Mouse (Mus musculus) stomach, embryonic 16.5 days (tissue): ENCODE data around the gene Olfr618. TPM values are rescaled to one million over a fixed set of nuclear protein-coding genes. Genes with fewer than 3 reads are reported as not detected.
"Not testable (repeated sequence)": the region's sequence is repeated elsewhere in the genome, so short reads cannot be mapped to it uniquely, and the experiment has no call there.

ENCODE experiments used
- ATAC-seq: fragments of 200-750 bp; cut with Nextera tagmentation; 2 replicates; pipeline ENCODE4 v1.8.0; 2017; ENCODE audit warnings: moderate number of reproducible peaks, moderate TSS enrichment; ENCODE audit not compliant: insufficient read depth, low FRiP score
- H3K27ac ChIP-seq: fragments of 300-500 bp; sonication (generic); 2 replicates; pipeline ENCODE4 v1.5.1; 2014; ENCODE audit warnings: low read length
- H3K27me3 ChIP-seq: fragments of 300-500 bp; sonication (generic); 2 replicates; pipeline ENCODE4 v1.6.1; 2014; ENCODE audit warnings: low read length, control low read depth, mixed read lengths; ENCODE audit not compliant: control insufficient read depth, insufficient read depth
- H3K36me3 ChIP-seq: fragments of 300-500 bp; sonication (generic); 2 replicates; pipeline ENCODE4 v1.6.1; 2014; ENCODE audit warnings: low read length; ENCODE audit not compliant: control insufficient read depth, insufficient read depth
- H3K4me1 ChIP-seq: fragments of 300-500 bp; sonication (generic); 2 replicates; pipeline ENCODE4 v1.6.1; 2014; ENCODE audit warnings: low read length, control low read depth, mixed read lengths; ENCODE audit not compliant: control insufficient read depth, insufficient read depth
- H3K4me2 ChIP-seq: fragments of 300-500 bp; sonication (generic); 2 replicates; pipeline ENCODE4 v1.6.1; 2014; ENCODE audit warnings: low read depth, low read length, mixed read lengths
- H3K4me3 ChIP-seq: fragments of 300-500 bp; sonication (generic); replicated peaks from 2 replicates; pipeline ENCODE4 v1.5.1; 2014; ENCODE audit warnings: mild to moderate bottlenecking, low read length
- H3K9ac ChIP-seq: fragments of 300-500 bp; sonication (generic); 2 replicates; pipeline ENCODE4 v1.6.1; 2014; ENCODE audit warnings: low read length
- H3K9me3 ChIP-seq: fragments of 300-500 bp; sonication (generic); replicated peaks from 2 replicates; pipeline ENCODE4 v1.6.1; 2016; ENCODE audit warnings: low read length, control low read depth; ENCODE audit not compliant: control insufficient read depth
- WGBS: fragments of 180-500 bp; shearing (Covaris S2); extraction: QIAGEN DNeasy Blood & Tissue Kit; methylation state at CpG from one replicate; pipeline ENCODE4 v1.1.7; 2014; 5-methylcytosine and 5-hydroxymethylcytosine counted together
- polyA plus RNA-seq: library from polyadenylated mRNA; unstranded; fragments of >200 nt; fragmentation: Nextera tagmentation; extraction: Ambion mirVana; gene quantifications from 2 replicates; pipeline ENCODE4 v1.2.1, GENCODE M21; 2015

Olfr618 gene
- polyA plus RNA-seq = not detected in 2 replicates

GRCm38 (mm10) chr7:103589803-103590202, at the start of gene Olfr618:
Gene Olfr618 (plus strand): TSS chr7:103590103.
- no peaks in the 10 kb centered on the region for H3K4me1 ChIP-seq

DNA sequence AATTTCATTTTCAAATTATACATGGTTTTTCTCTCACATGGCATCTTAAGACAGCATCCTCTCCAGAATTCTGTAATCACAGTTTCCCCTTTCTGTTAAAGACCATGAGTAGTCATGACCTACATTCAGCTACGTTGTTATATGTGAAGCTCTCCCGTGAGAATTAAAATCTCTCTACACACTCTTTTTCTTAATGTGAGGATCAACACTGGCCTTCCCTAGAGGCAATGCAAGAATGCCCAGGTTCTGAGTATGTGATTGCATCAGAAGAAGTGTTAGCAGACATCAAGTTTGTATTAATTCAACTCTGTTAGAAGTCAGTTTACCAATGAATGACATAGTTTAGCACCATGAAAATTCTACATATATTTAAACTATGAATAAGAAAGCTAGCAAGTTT, 47.3 kb upstream of the Olfr618 start, which contains the start of gene Olfr612:
Gene Olfr612 (minus strand): TSS at position 101 of the 400 bp plus-strand sequence.
- not testable (repeated sequence) for H3K4me3 ChIP-seq, ATAC-seq, H3K4me2 ChIP-seq, H3K27me3 ChIP-seq, H3K9ac ChIP-seq, H3K27ac ChIP-seq, H3K36me3 ChIP-seq, H3K4me1 ChIP-seq, H3K9me3 ChIP-seq
- 73% methylated on average over 2 of the region's 2 CpGs for WGBS

More at GRCm38 (mm10) chr7:103589803-103590202, at the start of gene Olfr618:
- Histone ChIP-seq H3K27ac (no peak within 1 kb of the TSS), H3K36me3 (no peaks in the 10 kb centered on the region), H3K4me2 (no peak within 1 kb of the TSS), H3K9me3 (no peaks in the 10 kb centered on the region), H3K27me3 (no peaks in the 10 kb centered on the region), H3K9ac (no peak within 1 kb of the TSS), H3K4me3 (no peak within 1 kb of the TSS)
- WGBS = 54% methylated on average over 2 of the region's 2 CpGs
- ATAC-seq = no peak

DNA sequence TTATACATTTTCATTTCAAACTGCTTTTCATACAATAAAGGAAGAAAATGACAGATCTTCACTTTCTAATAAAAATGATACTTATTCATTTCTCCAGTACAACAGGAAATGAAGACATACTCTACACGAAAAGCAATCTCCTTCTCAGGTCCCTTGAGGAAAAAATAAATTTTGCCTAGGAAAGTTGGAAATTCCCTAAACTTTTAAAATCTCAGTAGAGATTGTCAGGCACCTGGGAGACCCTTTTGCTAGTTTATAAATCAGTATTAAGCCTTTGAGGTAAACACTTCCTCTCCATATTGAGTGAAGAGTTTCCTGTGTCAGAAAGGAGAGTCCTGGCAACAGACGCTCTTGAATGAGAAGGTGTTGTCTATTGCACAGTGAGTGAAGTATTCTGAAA, 42.1 kb upstream of the Olfr618 start, which contains the start of gene Olfr613:
Gene Olfr613 (plus strand): TSS at position 301 of the 400 bp plus-strand sequence.
- 69% methylated on average over 2 of the region's 2 CpGs for WGBS
- ATAC-seq = no peak
- no peaks in the 10 kb centered on the region for H3K36me3 ChIP-seq
- H3K27ac ChIP-seq = no peak within 1 kb of the TSS
- H3K4me2 ChIP-seq = no peak within 1 kb of the TSS
- no peaks in the 10 kb centered on the region for H3K27me3 ChIP-seq
- H3K4me1 ChIP-seq = no peaks in the 10 kb centered on the region
- no peak within 1 kb of the TSS for H3K9ac ChIP-seq
- H3K4me3 ChIP-seq = no peak within 1 kb of the TSS
- no peaks in the 10 kb centered on the region for H3K9me3 ChIP-seq

DNA sequence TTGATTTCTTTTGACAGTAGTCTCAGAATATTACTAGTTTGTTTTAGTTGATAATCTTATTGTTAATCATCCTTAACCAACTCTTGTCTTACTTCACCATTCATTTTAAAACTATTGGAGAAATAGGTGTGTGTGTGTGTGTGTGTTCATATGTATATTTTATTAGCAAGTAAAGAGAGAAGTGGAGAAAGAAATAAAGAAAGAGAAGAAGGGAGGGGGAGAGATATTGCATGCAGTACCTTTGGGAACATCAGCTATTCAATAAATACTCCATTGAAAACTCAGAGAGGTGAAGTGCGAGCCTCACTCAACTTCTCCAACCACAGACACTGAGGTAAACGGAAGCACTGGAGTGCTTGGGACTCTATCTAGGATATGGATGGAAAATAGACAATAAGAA, 34.1 kb upstream of the Olfr618 start, which contains the start of gene Olfr615:
Gene Olfr615 (plus strand): TSS at position 301 of the 400 bp plus-strand sequence.
- H3K4me2 ChIP-seq = no peak within 1 kb of the TSS
- no peak within 1 kb of the TSS for H3K27ac ChIP-seq
- H3K4me3 ChIP-seq = no peak within 1 kb of the TSS
- no peaks in the 10 kb centered on the region for H3K9me3 ChIP-seq
- no peak for ATAC-seq
- no peak within 1 kb of the TSS for H3K9ac ChIP-seq
- H3K27me3 ChIP-seq = no peaks in the 10 kb centered on the region
- H3K4me1 ChIP-seq = no peaks in the 10 kb centered on the region
- no peaks in the 10 kb centered on the region for H3K36me3 ChIP-seq
- WGBS = 76% methylated on average over 2 of the region's 2 CpGs

DNA sequence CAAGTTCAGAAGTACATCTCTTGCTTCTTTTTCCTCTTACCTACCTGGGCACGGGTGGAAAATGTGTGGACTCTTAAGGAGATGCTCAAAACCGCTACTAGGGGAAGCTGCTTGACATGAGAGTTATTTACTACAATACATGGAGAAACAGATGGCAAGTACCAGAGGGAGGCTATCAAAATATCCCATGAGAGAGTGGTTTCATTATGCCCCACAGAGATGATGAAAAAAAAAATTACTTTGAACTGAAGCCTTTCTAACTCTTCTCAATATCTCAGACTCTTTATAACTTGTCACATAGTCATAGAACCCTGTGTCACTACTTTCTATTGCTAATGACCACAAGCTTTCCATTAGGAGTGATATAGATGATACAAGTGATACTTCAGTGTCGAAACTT, 20.9 kb upstream of the Olfr618 start, which contains the start of gene Olfr616:
Gene Olfr616 (minus strand): TSS at position 101 of the 400 bp plus-strand sequence.
- no peak for ATAC-seq
- Histone ChIP-seq H3K27ac (no peak within 1 kb of the TSS), H3K27me3 (no peaks in the 10 kb centered on the region), H3K4me2 (no peak within 1 kb of the TSS), H3K36me3 (no peaks in the 10 kb centered on the region), H3K4me1 (no peaks in the 10 kb centered on the region), H3K9ac (no peak within 1 kb of the TSS), H3K4me3 (no peak within 1 kb of the TSS), H3K9me3 (no peaks in the 10 kb centered on the region)
- 70% methylated on average over 3 of the region's 3 CpGs for WGBS

DNA sequence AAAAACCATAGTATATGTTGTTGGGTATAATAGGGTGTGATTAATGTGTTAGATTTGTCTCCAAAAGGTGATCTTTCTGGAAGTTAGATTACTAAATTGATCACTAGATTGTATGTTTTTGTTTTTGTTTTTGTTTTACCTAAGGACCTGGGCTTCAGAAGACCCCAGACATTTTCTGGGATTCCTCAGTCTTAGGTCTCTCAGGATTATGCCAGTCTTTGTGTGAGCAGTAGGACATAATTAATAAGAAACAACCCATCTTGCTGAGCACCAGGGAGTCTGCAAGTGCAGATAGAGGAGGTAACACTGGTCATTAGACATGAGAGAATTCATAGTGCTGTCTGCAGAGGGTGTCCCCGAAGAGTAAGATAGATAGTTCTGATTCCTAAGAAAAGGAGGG, 17.1 kb upstream of the Olfr618 start, which contains the start of gene Olfr617:
Gene Olfr617 (plus strand): TSS at position 301 of the 400 bp plus-strand sequence.
- no peaks in the 10 kb centered on the region for H3K27me3 ChIP-seq
- 85% methylated on average over 1 of the region's 1 CpGs for WGBS
- no peak for ATAC-seq
- no peak within 1 kb of the TSS for H3K27ac ChIP-seq
- H3K9me3 ChIP-seq = no peaks in the 10 kb centered on the region
- no peak within 1 kb of the TSS for H3K4me3 ChIP-seq
- H3K4me2 ChIP-seq = no peak within 1 kb of the TSS
- H3K36me3 ChIP-seq = no peaks in the 10 kb centered on the region
- H3K9ac ChIP-seq = no peak within 1 kb of the TSS
- H3K4me1 ChIP-seq = no peaks in the 10 kb centered on the region

DNA sequence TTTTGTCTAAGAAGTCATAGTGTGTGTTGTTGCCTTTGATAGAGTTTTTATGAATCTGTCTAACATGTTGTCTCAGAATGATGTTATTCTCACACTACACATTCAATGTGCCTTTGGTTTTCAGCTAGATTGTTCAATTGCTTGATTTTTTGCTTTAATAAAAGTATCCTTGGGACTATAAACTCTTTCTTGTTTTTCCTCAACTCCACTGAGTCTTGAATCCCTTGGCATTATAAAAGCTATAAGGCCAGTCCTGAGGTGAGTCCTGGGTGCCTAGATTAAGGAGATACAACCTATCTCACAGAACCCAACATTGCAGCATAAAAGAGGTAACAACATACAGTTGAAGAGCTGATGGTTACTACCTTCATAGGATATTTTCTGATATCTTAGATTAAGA, 10.4 kb downstream of the Olfr618 start, which contains the start of gene Olfr619:
Gene Olfr619 (plus strand): TSS at position 301 of the 400 bp plus-strand sequence.
- Histone ChIP-seq H3K36me3 (no peaks in the 10 kb centered on the region), H3K9ac (no peak within 1 kb of the TSS), H3K4me1 (no peaks in the 10 kb centered on the region), H3K4me3 (no peak within 1 kb of the TSS), H3K9me3 (no peaks in the 10 kb centered on the region), H3K27me3 (no peaks in the 10 kb centered on the region), H3K27ac (no peak within 1 kb of the TSS), H3K4me2 (no peak within 1 kb of the TSS)
- ATAC-seq = no peak

DNA sequence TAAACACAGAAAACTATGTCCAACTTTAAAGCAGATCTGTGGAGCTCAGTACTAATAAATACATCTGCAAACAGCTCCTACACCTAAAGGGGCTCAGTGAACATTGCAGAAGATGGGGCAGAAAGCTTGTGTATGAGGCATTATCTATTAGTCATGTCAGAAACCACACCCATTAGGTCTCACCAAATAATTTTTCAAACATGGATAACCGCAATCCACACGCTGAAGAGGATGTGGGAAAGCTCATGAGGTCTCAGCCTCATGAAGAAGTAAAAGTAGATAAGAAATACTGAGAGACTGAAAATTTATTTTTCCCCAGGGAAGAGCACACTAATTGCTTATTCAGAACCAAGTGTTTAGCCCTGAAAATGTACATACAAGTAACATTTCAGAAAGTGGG, 17.5 kb downstream of the Olfr618 start:
- Histone ChIP-seq H3K27ac (no peak overlapping the region), H3K4me2 (no peak overlapping the region), H3K9me3 (no peaks in the 10 kb centered on the region), H3K27me3 (no peaks in the 10 kb centered on the region), H3K36me3 (no peaks in the 10 kb centered on the region), H3K4me3 (no peak overlapping the region), H3K4me1 (no peaks in the 10 kb centered on the region), H3K9ac (no peak overlapping the region)
- WGBS = 63% methylated on average over 2 of the region's 2 CpGs
- ATAC-seq = no peak

DNA sequence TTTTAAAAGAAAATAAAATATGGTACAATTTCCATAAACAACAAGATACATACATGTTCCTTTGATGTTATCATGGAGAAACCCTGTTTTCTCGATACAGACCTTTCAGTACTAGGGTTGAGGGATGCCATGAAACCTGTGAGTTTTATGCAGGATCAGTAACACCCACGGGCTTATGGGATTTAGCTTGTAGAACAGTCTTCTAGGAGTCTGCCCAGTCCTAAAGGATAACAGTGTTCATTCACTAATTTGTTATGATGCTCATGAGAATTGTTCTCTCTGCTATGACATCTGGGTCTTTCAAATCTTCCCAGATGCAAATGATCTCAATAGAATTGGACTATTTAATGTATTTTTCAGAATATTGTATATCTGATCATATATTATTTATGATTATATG, 22.5 kb downstream of the Olfr618 start, which contains the start of gene Olfr620:
Gene Olfr620 (minus strand): TSS at position 101 of the 400 bp plus-strand sequence.
- 70% methylated on average over 2 of the region's 2 CpGs for WGBS
- Histone ChIP-seq H3K27ac (no peak within 1 kb of the TSS), H3K36me3 (no peaks in the 10 kb centered on the region), H3K9me3 (no peaks in the 10 kb centered on the region), H3K27me3 (no peaks in the 10 kb centered on the region), H3K9ac (no peak within 1 kb of the TSS), H3K4me3 (no peak within 1 kb of the TSS), H3K4me1 (no peaks in the 10 kb centered on the region), H3K4me2 (no peak within 1 kb of the TSS)
- ATAC-seq = no peak
